Mouse (Mus musculus) limb, embryonic 15.5 days (tissue): ENCODE data around the gene Gzmc. TPM values are rescaled to one million over a fixed set of nuclear protein-coding genes. Genes with fewer than 3 reads are reported as not detected.

Experiments used
- ATAC-seq: fragments of 200-750 bp; cut with Nextera tagmentation; 2 replicates; pipeline ENCODE4 v1.8.0; 2017; ENCODE audit warnings: low read depth, moderate TSS enrichment; ENCODE audit not compliant: insufficient number of reproducible peaks, low FRiP score, low TSS enrichment
- H3K27ac ChIP-seq: fragments of 300-500 bp; sonication (generic); 2 replicates; pipeline ENCODE4 v1.5.1; 2015; ENCODE audit warnings: moderate library complexity, mild to moderate bottlenecking, inconsistent platforms
- H3K27me3 ChIP-seq: fragments of 300-500 bp; sonication (generic); 2 replicates; pipeline ENCODE4 v1.6.1; 2015; ENCODE audit warnings: inconsistent platforms
- H3K36me3 ChIP-seq: fragments of 300-500 bp; sonication (generic); 2 replicates; pipeline ENCODE4 v1.6.1; 2015; ENCODE audit warnings: inconsistent platforms
- H3K4me1 ChIP-seq: fragments of 300-500 bp; sonication (generic); 2 replicates; pipeline ENCODE4 v1.6.1; 2015; ENCODE audit warnings: inconsistent platforms
- H3K4me2 ChIP-seq: fragments of 300-500 bp; sonication (generic); 2 replicates; pipeline ENCODE4 v1.6.1; 2015; ENCODE audit warnings: mild to moderate bottlenecking, inconsistent platforms
- H3K4me3 ChIP-seq: fragments of 300-500 bp; sonication (generic); 2 replicates; pipeline ENCODE4 v1.5.1; 2015; ENCODE audit warnings: mild to moderate bottlenecking, inconsistent platforms
- H3K9ac ChIP-seq: fragments of 300-500 bp; sonication (generic); 2 replicates; pipeline ENCODE4 v1.6.1; 2015; ENCODE audit warnings: inconsistent platforms
- H3K9me3 ChIP-seq: fragments of 300-500 bp; sonication (generic); 2 replicates; pipeline ENCODE4 v1.6.1; 2016; ENCODE audit warnings: inconsistent platforms
- WGBS: fragments of 180-500 bp; shearing (Covaris S2); methylation state at CpG from one replicate; pipeline ENCODE4 v1.1.7; 2015; 5-methylcytosine and 5-hydroxymethylcytosine counted together
- polyA plus RNA-seq: library from polyadenylated mRNA; unstranded; fragments of >200 nt; fragmentation: Nextera tagmentation; extraction: Ambion mirVana; gene quantifications from 2 replicates; pipeline ENCODE4 v1.2.1, GENCODE M21; 2015

Gene Gzmc
- polyA plus RNA-seq, 1 experiment from 2014 or later, result 0.28 TPM

DNA sequence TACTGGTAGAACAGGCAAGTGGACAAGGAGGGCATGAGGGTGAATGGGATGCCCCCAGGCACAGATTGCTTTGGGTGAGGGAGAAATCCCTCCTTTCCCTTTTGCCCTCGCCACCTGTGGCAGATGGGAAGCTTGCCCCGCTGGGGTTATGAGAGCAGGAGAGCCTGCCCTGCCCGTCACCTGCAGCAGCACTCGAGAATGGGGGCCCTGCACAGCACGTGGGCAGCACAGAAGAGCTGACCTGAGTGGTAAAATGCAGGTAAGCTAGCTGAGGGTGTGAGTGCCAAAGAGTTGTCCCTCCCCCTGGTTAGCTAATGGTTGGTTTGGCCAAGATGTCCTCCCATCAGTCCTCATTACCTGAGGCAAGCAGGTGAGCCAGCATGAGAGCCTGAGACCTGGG is 47.9 kb downstream of the Gzmc start:
- Histone ChIP-seq H3K9ac (no peak overlapping the region), H3K27ac (no peak overlapping the region), H3K9me3 (no peaks in the 10 kb centered on the region), H3K4me2 (no peak overlapping the region), H3K36me3 (no peaks in the 10 kb centered on the region), H3K27me3 (no peaks in the 10 kb centered on the region), H3K4me3 (no peak overlapping the region), H3K4me1 (no peaks in the 10 kb centered on the region)
- no peak for ATAC-seq
- 73% methylated on average over 5 of the region's 5 CpGs for WGBS

Other genes starting within 250 kb of the Gzmc start
- 0.14 and 0.35 TPM in 2 replicates for gene Mcpt1, start 216.7 kb downstream of the Gzmc start, polyA plus RNA-seq
- gene Mcpt9, start 204.2 kb downstream of the Gzmc start, polyA plus RNA-seq, result not detected in 2 replicates
- gene Mcpt2, start 192.6 kb downstream of the Gzmc start, polyA plus RNA-seq, result 1.6 and 1.9 TPM in 2 replicates
- gene Mcpt4, start 172.3 kb downstream of the Gzmc start, polyA plus RNA-seq, result 8.6 and 10.2 TPM in 2 replicates
- gene Mcpt8, start 149.4 kb downstream of the Gzmc start, polyA plus RNA-seq, result 2.1 and 2.3 TPM in 2 replicates
- gene Ctsg, start 132.1 kb downstream of the Gzmc start, polyA plus RNA-seq, result 0.53 and 0.72 TPM in 2 replicates
- 0.52 TPM in 1 of 2 replicates, not detected in the other for gene Gzme, start 114.0 kb downstream of the Gzmc start, polyA plus RNA-seq
- not detected in 2 replicates for gene Gzmd, start 102.0 kb downstream of the Gzmc start, polyA plus RNA-seq
- not detected in 2 replicates for gene Gzmg, start 75.1 kb downstream of the Gzmc start, polyA plus RNA-seq
- not detected in 2 replicates for gene Gzmn, start 60.1 kb downstream of the Gzmc start, polyA plus RNA-seq
- not detected in 2 replicates for gene Gzmf, start 23.2 kb downstream of the Gzmc start, polyA plus RNA-seq
- 0.79 and 0.83 TPM in 2 replicates for gene Gzmb, start 27.6 kb upstream of the Gzmc start, polyA plus RNA-seq
- gene Atp12a, start 130.4 kb upstream of the Gzmc start, polyA plus RNA-seq, result 1.2 and 2.3 TPM in 2 replicates
- gene Rnf17, start 167.9 kb upstream of the Gzmc start, polyA plus RNA-seq, result 0.83 and 1.3 TPM in 2 replicates